In the genomic region with DNA sequence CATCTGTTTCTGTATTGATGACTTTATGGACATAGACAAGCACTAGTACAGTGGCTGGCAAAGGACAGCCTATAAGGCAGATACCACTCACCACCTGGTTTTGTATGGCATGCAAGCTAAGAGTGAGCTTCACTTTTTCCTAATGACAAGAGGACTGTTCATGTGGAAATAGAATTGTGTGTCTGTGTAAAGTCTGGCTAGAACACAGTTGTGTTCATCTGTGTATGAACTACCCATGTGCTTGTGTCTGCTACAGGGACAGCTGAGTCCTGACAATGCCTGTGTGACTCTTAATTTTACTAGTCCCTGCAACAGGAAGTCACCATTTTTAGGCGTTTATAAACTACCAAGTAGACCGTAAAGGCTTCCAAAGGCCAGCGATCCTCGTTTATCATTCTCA, we compare ENCODE assay signal across 22 mouse cellular contexts.
"Had no signal": no experiment of that assay in that cellular context is flagged by ENCODE, and none has a peak within 500 bp of the region (broad histone marks: within the 10 kb centered on the region; RNA-seq: fewer than 3 reads in every experiment).

No protein-coding gene starts in this region.

- DNase-seq: gastrocnemius, adult 2 months; gastrocnemius, postnatal 10 days; gastrocnemius, postnatal 25 days; heart, adult 11 months; heart, adult 2 months; heart, postnatal 10 days; kidney, adult 18-20 months; layer of hippocampus, adult 9-11 months; layer of hippocampus, postnatal 36 days; left cerebral cortex, postnatal 4 days; lung, adult 18-20 months had no signal

- H3K27ac ChIP-seq: gastrocnemius, adult 2 months; heart, adult 2 months; heart, embryonic 13.5 days; hindbrain, embryonic 13.5 days; hindbrain, embryonic 15.5 days; hindbrain, postnatal 0 days; limb, embryonic 13.5 days; limb, embryonic 15.5 days; liver, embryonic 12.5 days; liver, embryonic 14.5 days had no signal

- H3K27me3 ChIP-seq: heart, embryonic 13.5 days; heart, embryonic 15.5 days; hindbrain, embryonic 13.5 days; hindbrain, embryonic 15.5 days; limb, embryonic 13.5 days; limb, embryonic 15.5 days; liver, embryonic 12.5 days had no signal

- H3K9me3 ChIP-seq: heart, embryonic 13.5 days; heart, embryonic 15.5 days; hindbrain, embryonic 13.5 days; hindbrain, embryonic 15.5 days; limb, embryonic 13.5 days; limb, embryonic 15.5 days; liver, embryonic 12.5 days had no signal

- H3K4me3 ChIP-seq: gastrocnemius, adult 2 months; heart, adult 2 months; heart, embryonic 13.5 days; heart, embryonic 15.5 days; hindbrain, embryonic 13.5 days; hindbrain, embryonic 15.5 days; limb, embryonic 13.5 days; limb, embryonic 15.5 days; liver, embryonic 12.5 days had no signal

- H3K9ac ChIP-seq: heart, embryonic 13.5 days; heart, embryonic 15.5 days; hindbrain, embryonic 13.5 days; hindbrain, embryonic 15.5 days; limb, embryonic 13.5 days; limb, embryonic 15.5 days; liver, embryonic 12.5 days; liver, embryonic 14.5 days had no signal

- ATAC-seq: hindbrain, postnatal 0 days; intestine, embryonic 16.5 days; liver, embryonic 12.5 days had no signal

- H3K4me2 ChIP-seq: heart, embryonic 11.5 days; heart, embryonic 13.5 days; heart, embryonic 15.5 days; hindbrain, embryonic 13.5 days; hindbrain, embryonic 15.5 days; limb, embryonic 13.5 days; limb, embryonic 15.5 days; liver, embryonic 12.5 days had no signal

- H3K36me3 ChIP-seq: hindbrain, embryonic 15.5 days had no signal

- H3K4me1 ChIP-seq: hindbrain, embryonic 13.5 days; hindbrain, embryonic 15.5 days had no signal
